Mouse (Mus musculus) intestine, embryonic 16.5 days (tissue): ENCODE measurements around the gene Csmd2. TPM values are rescaled to one million over a fixed set of nuclear protein-coding genes. Genes with fewer than 3 reads are reported as not detected.

Experiments used
- ATAC-seq: fragments of 200-750 bp; cut with Nextera tagmentation; 2 replicates; pipeline ENCODE4 v1.8.0; 2017; ENCODE audit warnings: moderate TSS enrichment, moderate library complexity
- H3K27ac ChIP-seq: fragments of 300-500 bp; sonication (generic); 2 replicates; pipeline ENCODE4 v1.5.1; 2014; ENCODE audit warnings: mild to moderate bottlenecking, low read length
- H3K27me3 ChIP-seq: fragments of 300-500 bp; sonication (generic); replicated peaks from 2 replicates; pipeline ENCODE4 v1.6.1; 2014; ENCODE audit warnings: low read length, control low read depth, mixed read lengths; ENCODE audit not compliant: control insufficient read depth, insufficient read depth
- H3K36me3 ChIP-seq: fragments of 300-500 bp; sonication (generic); 2 replicates; pipeline ENCODE4 v1.6.1; 2014; ENCODE audit warnings: low read length, control low read depth; ENCODE audit not compliant: control insufficient read depth, insufficient read depth
- H3K4me1 ChIP-seq: fragments of 300-500 bp; sonication (generic); 2 replicates; pipeline ENCODE4 v1.6.1; 2014; ENCODE audit warnings: low read length, control low read depth, mixed read lengths; ENCODE audit not compliant: control insufficient read depth, insufficient read depth
- H3K4me2 ChIP-seq: fragments of 300-500 bp; sonication (generic); 2 replicates; pipeline ENCODE4 v1.6.1; 2014; ENCODE audit warnings: low read depth, low read length, control low read depth
- H3K4me3 ChIP-seq: fragments of 300-500 bp; sonication (generic); 2 replicates; pipeline ENCODE4 v1.5.1; 2014; ENCODE audit warnings: mild to moderate bottlenecking, low read length
- H3K9ac ChIP-seq: fragments of 300-500 bp; sonication (generic); 2 replicates; pipeline ENCODE4 v1.6.1; 2014; ENCODE audit warnings: low read depth, low read length
- H3K9me3 ChIP-seq: fragments of 300-500 bp; sonication (generic); 2 replicates; pipeline ENCODE4 v1.6.1; 2016; ENCODE audit warnings: low read length, control low read depth; ENCODE audit not compliant: control insufficient read depth
- WGBS: fragments of 180-500 bp; shearing (Covaris S2); extraction: QIAGEN DNeasy Blood & Tissue Kit; methylation state at CpG from one replicate; pipeline ENCODE4 v1.1.7; 2014; 5-methylcytosine and 5-hydroxymethylcytosine counted together
- polyA plus RNA-seq: library from polyadenylated mRNA; unstranded; fragments of >200 nt; fragmentation: Nextera tagmentation; extraction: Ambion mirVana; gene quantifications from 2 replicates; pipeline ENCODE4 v1.2.1, GENCODE M21; 2015

The Csmd2 gene
- polyA plus RNA-seq, 1 experiment from 2014 or later: 0.09 TPM

GRCm38 (mm10) chr4:128373196-128373595 lies 385.5 kb downstream of the Csmd2 start:
- no peak for ATAC-seq
- no peaks in the 10 kb centered on the region for H3K4me1 ChIP-seq
- no peaks in the 10 kb centered on the region for H3K9me3 ChIP-seq
- no peak overlapping the region for H3K9ac ChIP-seq
- no peaks in the 10 kb centered on the region for H3K36me3 ChIP-seq
- H3K27ac ChIP-seq: no peak overlapping the region
- H3K4me3 ChIP-seq: no peak overlapping the region
- H3K4me2 ChIP-seq: no peak overlapping the region
- 74% methylated on average over 6 of the region's 6 CpGs for WGBS
- H3K27me3 ChIP-seq: no peaks in the 10 kb centered on the region

DNA sequence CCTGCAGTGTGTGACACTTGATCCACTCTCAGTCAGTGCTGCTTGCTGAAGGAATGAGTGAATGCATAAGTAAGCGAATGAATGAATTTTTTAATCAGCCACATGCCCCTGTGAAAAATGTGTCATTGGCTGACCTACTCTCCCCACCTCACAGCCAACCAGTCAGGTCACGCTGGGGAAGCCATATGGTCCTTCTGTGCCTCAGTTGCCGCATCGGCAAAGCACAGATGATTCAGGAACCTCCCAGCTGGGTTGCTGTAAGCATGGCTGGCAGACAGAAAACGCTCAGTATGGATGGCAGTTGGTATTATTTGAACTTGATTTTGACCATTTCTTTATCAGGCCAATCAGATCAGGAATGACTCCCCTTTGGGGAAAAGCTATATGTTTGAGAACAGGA lies 386.4 kb downstream of the Csmd2 start:
- WGBS: 82% methylated on average over 5 of the region's 5 CpGs
- ATAC-seq: no peak
- Histone ChIP-seq H3K4me3 (no peak overlapping the region), H3K4me2 (no peak overlapping the region), H3K9ac (no peak overlapping the region), H3K27ac (no peak overlapping the region), H3K4me1 (no peaks in the 10 kb centered on the region), H3K9me3 (no peaks in the 10 kb centered on the region), H3K36me3 (no peaks in the 10 kb centered on the region), H3K27me3 (no peaks in the 10 kb centered on the region)

GRCm38 (mm10) chr4:128378946-128379345 lies 391.3 kb downstream of the Csmd2 start:
- Histone ChIP-seq H3K9ac (no peak overlapping the region), H3K4me2 (no peak overlapping the region), H3K9me3 (no peaks in the 10 kb centered on the region), H3K36me3 (no peaks in the 10 kb centered on the region), H3K4me3 (no peak overlapping the region), H3K27ac (no peak overlapping the region), H3K27me3 (no peaks in the 10 kb centered on the region), H3K4me1 (no peaks in the 10 kb centered on the region)
- ATAC-seq: no peak
- 75% methylated on average over 2 of the region's 2 CpGs for WGBS

- Histone ChIP-seq H3K9ac (no peak overlapping the region), H3K4me3 (no peak overlapping the region), H3K36me3 (no peaks in the 10 kb centered on the region), H3K4me2 (no peak overlapping the region), H3K4me1 (no peaks in the 10 kb centered on the region), H3K9me3 (no peaks in the 10 kb centered on the region), H3K27ac (no peak overlapping the region), H3K27me3 (no peaks in the 10 kb centered on the region)
- ATAC-seq: no peak
- 74% methylated on average over 6 of the region's 6 CpGs for WGBS
These were observed 393.7 kb downstream of the Csmd2 start for GRCm38 (mm10) chr4:128381331-128381730.

- Histone ChIP-seq H3K9me3 (no peaks in the 10 kb centered on the region), H3K9ac (no peak overlapping the region), H3K4me1 (no peaks in the 10 kb centered on the region), H3K4me2 (no peak overlapping the region), H3K27ac (no peak overlapping the region), H3K4me3 (no peak overlapping the region), H3K27me3 (no peaks in the 10 kb centered on the region), H3K36me3 (no peaks in the 10 kb centered on the region)
- no peak for ATAC-seq
- 88% methylated on average over 7 of the region's 7 CpGs for WGBS
These were observed 396.1 kb downstream of the Csmd2 start for GRCm38 (mm10) chr4:128383800-128384199.

- WGBS: 90% methylated on average over 5 of the region's 5 CpGs
- no peaks in the 10 kb centered on the region for H3K27me3 ChIP-seq
- H3K4me3 ChIP-seq: no peak overlapping the region
- no peak overlapping the region for H3K9ac ChIP-seq
- H3K27ac ChIP-seq: no peak overlapping the region
- H3K4me2 ChIP-seq: no peak overlapping the region
- H3K4me1 ChIP-seq: 0 out of 2 replicates have a peak, but pooled peaks cover 9% of the 10 kb centered on the region
- ATAC-seq: no peak
- H3K36me3 ChIP-seq: no peaks in the 10 kb centered on the region
- no peaks in the 10 kb centered on the region for H3K9me3 ChIP-seq
These were observed 403.8 kb downstream of the Csmd2 start for GRCm38 (mm10) chr4:128391484-128391883.

- no peak overlapping the region for H3K4me2 ChIP-seq
- H3K27me3 ChIP-seq: no peaks in the 10 kb centered on the region
- no peaks in the 10 kb centered on the region for H3K36me3 ChIP-seq
- H3K9me3 ChIP-seq: no peaks in the 10 kb centered on the region
- H3K27ac ChIP-seq: no peak overlapping the region
- no peak for ATAC-seq
- H3K4me3 ChIP-seq: no peak overlapping the region
- 34% methylated on average over 3 of the region's 3 CpGs for WGBS
- H3K4me1 ChIP-seq: peaks cover 9% of the 10 kb centered on the region; the same call in 1 of the 2 replicates
- H3K9ac ChIP-seq: no peak overlapping the region
These were observed 404.6 kb downstream of the Csmd2 start for GRCm38 (mm10) chr4:128392279-128392678.

GRCm38 (mm10) chr4:128393864-128394263 lies 406.2 kb downstream of the Csmd2 start:
- H3K9me3 ChIP-seq: no peaks in the 10 kb centered on the region
- no peak overlapping the region for H3K27ac ChIP-seq
- no peaks in the 10 kb centered on the region for H3K36me3 ChIP-seq
- H3K9ac ChIP-seq: no peak overlapping the region
- H3K4me3 ChIP-seq: no peak overlapping the region
- peaks cover 12% of the 10 kb centered on the region; the same call in 1 of the 2 replicates for H3K4me1 ChIP-seq
- ATAC-seq: no peak
- no peaks in the 10 kb centered on the region for H3K27me3 ChIP-seq
- no peak overlapping the region for H3K4me2 ChIP-seq
- WGBS: 80% methylated on average over 4 of the region's 4 CpGs

- no peak for ATAC-seq
- Histone ChIP-seq H3K4me1 (peaks cover 12% of the 10 kb centered on the region; the same call in 1 of the 2 replicates), H3K9ac (no peak overlapping the region), H3K9me3 (no peaks in the 10 kb centered on the region), H3K27ac (no peak overlapping the region), H3K36me3 (no peaks in the 10 kb centered on the region), H3K27me3 (no peaks in the 10 kb centered on the region), H3K4me3 (no peak overlapping the region), H3K4me2 (no peak overlapping the region)
- 95% methylated on average over 5 of the region's 5 CpGs for WGBS
These were observed 409.0 kb downstream of the Csmd2 start for GRCm38 (mm10) chr4:128396616-128397015.

- Histone ChIP-seq H3K27me3 (no peaks in the 10 kb centered on the region), H3K4me1 (peaks cover 3% of the 10 kb centered on the region; the same call in 1 of the 2 replicates), H3K9ac (no peak overlapping the region), H3K36me3 (no peaks in the 10 kb centered on the region), H3K9me3 (no peaks in the 10 kb centered on the region), H3K4me2 (no peak overlapping the region), H3K27ac (no peak overlapping the region), H3K4me3 (no peak overlapping the region)
- no peak for ATAC-seq
- WGBS: 49% methylated on average over 7 of the region's 7 CpGs
These were observed 410.1 kb downstream of the Csmd2 start for GRCm38 (mm10) chr4:128397804-128398203.
